Mouse (Mus musculus): ENCODE results near the gene Lta. TPM values are rescaled to one million over a fixed set of nuclear protein-coding genes. Genes with fewer than 3 reads are reported as not detected.

Lta gene
- total and polyA plus RNA-seq, 2 experiments from 2014 or later, result 0.80 TPM; not detected in 1

DNA sequence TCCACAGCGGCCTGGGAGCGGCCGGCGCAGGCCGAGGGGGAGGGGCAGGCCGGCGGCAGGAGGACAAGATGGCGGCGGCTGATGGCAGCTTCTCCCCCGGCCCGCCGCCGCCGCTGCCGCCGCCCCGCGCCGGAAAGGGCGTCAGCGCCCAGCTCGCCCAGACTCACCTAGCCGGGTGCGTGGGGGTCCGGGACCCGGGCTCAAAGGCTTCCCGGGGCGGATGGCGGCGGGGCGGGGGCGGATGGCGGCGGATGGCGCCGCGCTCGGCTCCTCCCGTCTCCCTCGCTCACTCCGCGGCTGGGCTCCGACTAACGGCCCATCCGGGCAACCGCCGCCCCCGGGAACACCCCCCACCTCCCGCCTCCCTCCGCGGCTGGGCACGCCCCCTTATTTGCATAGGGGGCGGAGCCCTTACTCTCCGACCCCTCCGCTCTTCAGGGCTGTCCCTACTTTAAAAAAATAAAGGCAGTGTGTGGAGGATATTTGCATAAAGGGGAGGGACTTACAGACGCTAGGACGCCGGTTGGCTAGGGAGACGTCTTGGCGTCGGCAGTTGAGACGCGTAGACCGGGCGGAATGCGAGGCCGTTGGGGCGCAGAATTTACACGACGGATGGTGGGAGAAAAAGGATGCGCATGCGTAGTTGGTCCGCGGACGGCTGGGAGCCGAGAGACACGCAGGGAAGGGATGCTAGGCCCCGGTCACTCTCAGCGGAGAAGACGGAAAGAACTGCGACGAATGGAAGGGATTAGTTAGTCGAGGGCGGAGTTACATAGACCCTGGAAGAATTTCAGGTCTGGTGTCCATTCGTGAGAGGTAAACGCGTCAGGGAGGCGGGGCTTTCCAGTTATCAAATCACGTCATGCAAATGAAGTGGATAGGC, 40.3 kb downstream of the Lta start, which contains the start of gene Prrc2a:
Gene Prrc2a, minus strand, starts transcription at position 330 of the 883 bp plus-strand sequence.
- Histone ChIP-seq H3K27me3 (ENCODE audit: insufficient read depth, low read length) (no peaks in the 10 kb centered on the region), H3K4me3 (ENCODE audit: low read depth, low read length) (peak within 1 kb of the TSS; percentile 94), H3K4me1 (ENCODE audit: insufficient read depth) (peaks cover 17% of the 10 kb centered on the region), H3K36me3 (ENCODE audit: insufficient read depth) (peaks cover 29% of the 10 kb centered on the region), H3K9ac (peak within 1 kb of the TSS; percentile 100), H3K27ac (ENCODE audit: low read depth, low read length) (peak within 1 kb of the TSS; percentile 98), H3K4me2 (ENCODE audit: low read depth) (peak within 1 kb of the TSS; percentile 66), H3K9me3 (ENCODE audit: low read length) (no peaks in the 10 kb centered on the region)
- TF ChIP-seq CTCF (IDR thresholded peaks at IDR 0.05; ENCODE audit: low read depth), result no peak
- ATAC-seq (peak; percentile 93), DNase-seq (peak; percentile 100)
- WGBS, result 1% methylated on average over 76 of the region's 89 CpGs

DNA sequence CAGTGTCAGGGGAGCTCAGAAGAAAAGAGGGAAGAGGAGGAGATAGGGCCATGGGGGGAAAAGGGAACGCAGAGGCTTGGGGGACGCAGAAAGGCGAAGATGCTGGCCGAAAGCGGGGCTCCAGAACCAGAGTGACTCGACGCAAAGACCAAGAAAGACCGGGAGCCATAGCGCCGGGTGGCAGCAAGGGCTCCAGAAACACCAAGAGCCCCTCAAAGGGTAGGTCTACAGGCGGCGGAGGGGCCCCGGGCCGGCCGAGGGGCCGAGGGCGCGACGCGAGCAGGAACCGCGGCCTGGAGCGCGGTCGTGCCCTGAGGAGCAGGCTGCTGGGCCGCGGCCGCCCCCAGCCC, 41.0 kb downstream of the Lta start:
- TF ChIP-seq CTCF (IDR thresholded peaks at IDR 0.05; ENCODE audit: low read depth), result no peak
- Histone ChIP-seq H3K4me2 (ENCODE audit: low read depth) (peak overlapping the region; percentile 66), H3K9ac (peak overlapping the region; percentile 100), H3K27ac (ENCODE audit: low read depth, low read length) (peak overlapping the region; percentile 98), H3K27me3 (ENCODE audit: insufficient read depth, low read length) (no peaks in the 10 kb centered on the region), H3K4me3 (ENCODE audit: low read depth, low read length) (peak overlapping the region; percentile 94), H3K36me3 (ENCODE audit: insufficient read depth) (peaks cover 35% of the 10 kb centered on the region), H3K9me3 (ENCODE audit: low read length) (no peaks in the 10 kb centered on the region), H3K4me1 (ENCODE audit: insufficient read depth) (peaks cover 17% of the 10 kb centered on the region)
- ATAC-seq (no peak), DNase-seq (no peak)
- 0% methylated on average over 13 of the region's 28 CpGs for WGBS

DNA sequence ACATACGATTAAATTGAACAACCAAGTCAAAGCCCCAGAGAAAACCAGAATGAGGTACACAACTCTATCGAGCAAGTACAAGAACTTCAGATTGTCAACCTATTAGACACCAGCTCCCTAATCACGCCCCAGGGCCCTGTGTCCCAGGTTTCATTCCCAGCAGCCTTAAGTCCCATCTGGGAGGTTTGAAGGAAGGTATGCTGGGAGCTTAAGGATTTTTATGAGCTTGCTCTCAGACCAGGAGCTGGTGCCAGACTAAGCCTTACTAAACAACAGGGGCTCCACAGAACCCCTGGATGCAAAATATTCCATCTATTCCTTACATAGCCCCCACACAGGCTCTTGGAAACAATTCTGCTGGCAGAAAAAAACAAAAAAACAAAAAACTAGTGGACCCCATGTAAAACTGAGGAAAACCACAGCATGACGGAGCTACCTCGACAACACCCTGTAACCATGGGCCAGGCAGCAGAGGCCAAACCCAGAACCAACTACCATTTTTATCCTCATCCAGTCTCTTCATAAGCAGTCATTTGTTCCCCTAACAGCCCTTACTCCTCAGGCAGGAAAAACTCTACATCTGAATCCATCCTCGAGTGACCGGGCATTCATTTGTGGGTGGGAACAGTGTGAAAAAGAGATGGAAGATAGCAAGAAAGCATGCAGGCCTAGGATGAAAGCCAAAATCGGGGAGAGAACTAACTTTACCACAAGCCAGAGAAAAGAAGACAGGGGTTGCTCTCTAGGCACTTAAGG, 41.6 kb downstream of the Lta start:
- Histone ChIP-seq H3K4me3 (ENCODE audit: low read depth, low read length) (peak overlapping the region; percentile 94), H3K27me3 (ENCODE audit: insufficient read depth, low read length) (no peaks in the 10 kb centered on the region), H3K4me1 (ENCODE audit: insufficient read depth) (peaks cover 17% of the 10 kb centered on the region), H3K27ac (ENCODE audit: low read depth, low read length) (peak overlapping the region; percentile 98), H3K9ac (peak overlapping the region; percentile 100), H3K4me2 (ENCODE audit: low read depth) (peak overlapping the region; percentile 66), H3K36me3 (ENCODE audit: insufficient read depth) (peaks cover 42% of the 10 kb centered on the region), H3K9me3 (ENCODE audit: low read length) (no peaks in the 10 kb centered on the region)
- WGBS, result 7% methylated on average over 8 of the region's 8 CpGs
- no peak for ATAC-seq
- TF ChIP-seq CTCF (IDR thresholded peaks at IDR 0.05; ENCODE audit: low read depth), result no peak
- DNase-seq, result no peak

DNA sequence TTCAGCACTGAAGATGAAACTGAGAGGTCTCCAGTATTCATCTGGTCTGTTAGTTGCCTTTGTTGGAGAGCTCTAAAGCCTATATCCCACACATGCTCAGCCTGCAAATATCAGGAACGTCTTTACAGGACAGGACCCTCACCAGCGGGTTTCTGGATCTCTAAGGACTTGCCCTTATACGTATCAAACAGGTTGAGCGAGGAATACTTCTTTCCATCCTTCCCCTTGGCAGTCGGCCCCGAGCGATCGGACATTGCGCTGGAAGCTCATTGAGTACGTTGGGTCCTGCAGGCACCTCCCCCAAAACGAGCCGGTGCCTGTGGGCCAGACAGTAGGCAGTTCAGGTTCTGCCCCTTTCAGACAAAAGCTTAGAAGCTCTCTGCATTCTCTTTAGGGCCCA, 42.4 kb downstream of the Lta start:
- no peaks in the 10 kb centered on the region for H3K9me3 ChIP-seq (ENCODE audit: low read length)
- no peak for TF ChIP-seq CTCF (IDR thresholded peaks at IDR 0.05; ENCODE audit: low read depth)
- no peak for ATAC-seq
- peaks cover 17% of the 10 kb centered on the region for H3K4me1 ChIP-seq (ENCODE audit: insufficient read depth)
- H3K4me2 ChIP-seq (ENCODE audit: low read depth), result peak overlapping the region; percentile 66
- H3K9ac ChIP-seq, result peak overlapping the region; percentile 100
- H3K4me3 ChIP-seq (ENCODE audit: low read depth, low read length), result peak overlapping the region; percentile 94
- peak overlapping the region; percentile 29; the same call in 1 of the 2 replicates for H3K27ac ChIP-seq (ENCODE audit: low read depth, low read length)
- H3K27me3 ChIP-seq (ENCODE audit: insufficient read depth, low read length), result no peaks in the 10 kb centered on the region
- WGBS, result 22% methylated on average over 12 of the region's 12 CpGs
- peaks cover 50% of the 10 kb centered on the region for H3K36me3 ChIP-seq (ENCODE audit: insufficient read depth)
- no peak for DNase-seq

DNA sequence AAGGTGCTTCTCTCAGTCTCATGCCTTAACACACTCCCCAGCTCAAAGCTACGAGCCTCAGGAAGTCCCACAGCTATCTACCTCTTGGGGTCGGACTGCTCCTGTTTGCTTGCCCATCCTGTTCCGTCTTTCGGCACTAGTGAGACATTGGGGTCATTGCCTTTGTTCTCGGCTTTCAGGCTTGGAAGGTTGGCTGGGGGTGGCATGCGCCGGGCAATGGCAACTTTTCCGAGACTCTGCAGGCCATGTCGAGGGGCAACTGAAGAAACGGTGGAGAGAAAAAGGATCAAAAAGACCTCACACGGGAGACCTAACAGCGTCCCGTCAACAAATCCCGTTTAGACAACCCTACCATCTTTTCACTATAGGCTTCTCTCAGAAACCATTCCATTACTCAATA, 43.0 kb downstream of the Lta start:
- H3K9me3 ChIP-seq (ENCODE audit: low read length), result no peaks in the 10 kb centered on the region
- peak overlapping the region; percentile 100 for H3K9ac ChIP-seq
- H3K27me3 ChIP-seq (ENCODE audit: insufficient read depth, low read length), result no peaks in the 10 kb centered on the region
- WGBS, result 68% methylated on average over 14 of the region's 14 CpGs
- H3K36me3 ChIP-seq (ENCODE audit: insufficient read depth), result peaks cover 56% of the 10 kb centered on the region
- peak overlapping the region; percentile 66 for H3K4me2 ChIP-seq (ENCODE audit: low read depth)
- H3K4me1 ChIP-seq (ENCODE audit: insufficient read depth), result peaks cover 17% of the 10 kb centered on the region
- H3K4me3 ChIP-seq (ENCODE audit: low read depth, low read length), result peak overlapping the region; percentile 94; the same call in 1 of the 2 replicates
- no peak overlapping the region for H3K27ac ChIP-seq (ENCODE audit: low read depth, low read length)
- no peak for TF ChIP-seq CTCF (IDR thresholded peaks at IDR 0.05; ENCODE audit: low read depth)
- ATAC-seq (no peak), DNase-seq (no peak)

DNA sequence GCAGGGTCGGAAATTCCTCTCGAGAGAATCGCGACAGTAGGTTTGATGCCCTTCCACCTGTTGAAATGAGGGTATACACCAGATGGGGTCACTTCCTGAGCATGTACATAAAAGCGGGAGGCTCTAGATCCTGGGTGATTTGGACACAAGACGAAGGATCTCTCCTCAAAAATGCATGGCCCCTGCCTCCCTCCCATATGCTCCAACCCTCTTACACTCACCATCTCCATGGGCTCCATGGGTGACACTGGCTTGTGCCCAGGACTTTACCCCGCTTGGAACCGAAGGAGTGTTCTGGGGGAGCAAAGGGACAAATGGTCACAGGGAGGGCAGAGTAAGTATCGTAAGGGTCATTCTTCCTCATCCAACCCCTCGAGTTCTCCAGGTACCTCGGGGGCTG, 43.7 kb downstream of the Lta start:
- peaks cover 63% of the 10 kb centered on the region for H3K36me3 ChIP-seq (ENCODE audit: insufficient read depth)
- no peak for DNase-seq
- H3K27ac ChIP-seq (ENCODE audit: low read depth, low read length), result no peak overlapping the region
- H3K9ac ChIP-seq, result no peak overlapping the region
- H3K27me3 ChIP-seq (ENCODE audit: insufficient read depth, low read length), result no peaks in the 10 kb centered on the region
- H3K4me1 ChIP-seq (ENCODE audit: insufficient read depth), result peaks cover 16% of the 10 kb centered on the region
- H3K4me3 ChIP-seq (ENCODE audit: low read depth, low read length), result no peak overlapping the region
- H3K4me2 ChIP-seq (ENCODE audit: low read depth), result no peak overlapping the region
- no peak for TF ChIP-seq CTCF (IDR thresholded peaks at IDR 0.05; ENCODE audit: low read depth)
- no peaks in the 10 kb centered on the region for H3K9me3 ChIP-seq (ENCODE audit: low read length)
- ATAC-seq, result no peak
- WGBS, result 88% methylated on average over 11 of the region's 11 CpGs

DNA sequence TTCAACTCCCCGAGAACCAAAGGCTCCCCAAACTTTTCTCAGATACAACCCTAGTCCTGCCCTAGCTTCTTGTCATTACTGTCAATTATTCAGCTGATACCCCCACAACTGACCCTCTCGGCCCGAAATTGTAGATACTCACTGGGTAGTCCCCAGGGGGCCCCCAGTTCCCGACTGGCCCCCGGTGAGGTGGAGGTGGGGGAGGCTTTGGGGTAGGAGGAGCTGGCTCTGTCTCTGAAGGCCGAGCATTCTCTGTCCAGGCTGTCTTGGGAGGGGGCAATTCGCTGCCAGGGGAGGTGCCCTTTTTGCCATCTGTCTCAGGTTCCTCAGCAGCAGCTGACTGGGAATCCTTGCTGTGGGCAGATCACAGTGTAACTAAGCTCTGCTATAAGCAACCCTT, 45.5 kb downstream of the Lta start:
- 84% methylated on average over 7 of the region's 7 CpGs for WGBS

More for the DNA sequence above, 45.5 kb downstream of the Lta start:
- H3K4me2 ChIP-seq (ENCODE audit: low read depth), result no peak overlapping the region
- no peaks in the 10 kb centered on the region for H3K9me3 ChIP-seq (ENCODE audit: low read length)
- TF ChIP-seq CTCF (IDR thresholded peaks at IDR 0.05; ENCODE audit: low read depth), result no peak
- H3K36me3 ChIP-seq (ENCODE audit: insufficient read depth), result peaks cover 81% of the 10 kb centered on the region
- DNase-seq, result no peak
- H3K9ac ChIP-seq, result no peak overlapping the region
- ATAC-seq, result no peak
- peaks cover 10% of the 10 kb centered on the region for H3K4me1 ChIP-seq (ENCODE audit: insufficient read depth)
- H3K4me3 ChIP-seq (ENCODE audit: low read depth, low read length), result no peak overlapping the region
- H3K27me3 ChIP-seq (ENCODE audit: insufficient read depth, low read length), result no peaks in the 10 kb centered on the region
- H3K27ac ChIP-seq (ENCODE audit: low read depth, low read length), result no peak overlapping the region

Data from forebrain, postnatal 0 days (tissue).